In the genomic region with DNA sequence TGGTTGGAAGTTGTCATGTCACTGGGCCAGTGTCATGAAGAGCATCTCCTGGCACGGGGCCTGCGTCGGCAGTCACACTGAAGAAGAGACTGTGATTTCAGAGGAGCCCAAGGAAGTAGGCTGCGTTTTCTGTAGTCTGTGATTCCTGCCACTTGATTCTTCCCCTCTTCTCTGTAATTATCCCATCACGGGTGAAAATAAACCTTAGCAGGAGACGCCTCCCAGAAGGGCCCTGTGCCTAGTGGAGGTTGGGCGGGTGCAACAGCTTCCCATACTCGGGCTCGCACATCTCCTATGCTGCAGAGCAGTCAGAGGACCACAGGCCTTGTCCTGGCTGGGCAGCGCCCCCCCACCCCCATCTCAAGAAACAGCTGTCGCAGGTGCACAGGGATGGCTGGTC, we compare ENCODE assay signal across 23 mouse cellular contexts.
DNase-seq lines count a peak whose midpoint lies in the region; ATAC-seq and TF ChIP-seq lines count a peak whose summit lies in the region.
"Had no signal": no experiment of that assay in that cellular context is flagged by ENCODE, and none has a peak within 500 bp of the region (broad histone marks: within the 10 kb centered on the region; RNA-seq: fewer than 3 reads in every experiment).

No protein-coding gene starts in this region.

- H3K27ac ChIP-seq in bone marrow macrophage, adult 2 months (ENCODE audit: insufficient read depth, low read depth, low read length), result peak overlapping the region; percentile 47
- H3K27ac ChIP-seq: embryonic facial prominence, embryonic 12.5 days; hindbrain, embryonic 15.5 days; kidney, postnatal 0 days; liver, embryonic 13.5 days; neural tube, embryonic 13.5 days had no signal

- H3K4me1 ChIP-seq in megakaryocyte, embryonic 14.5 days, result peaks cover 39% of the 10 kb centered on the region
- H3K4me1 ChIP-seq in bone marrow macrophage, adult 2 months (ENCODE audit: control insufficient read depth, insufficient read depth, low read length), result peaks cover 32% of the 10 kb centered on the region
- H3K4me1 ChIP-seq: embryonic facial prominence, embryonic 12.5 days; hindbrain, embryonic 15.5 days; liver, embryonic 13.5 days had no signal

- no peak for ATAC-seq in megakaryocyte, adult 5-6 weeks (ENCODE audit: poor library complexity, severe bottlenecking)

- H3K36me3 ChIP-seq in megakaryocyte, embryonic 14.5 days (replicated peaks; ENCODE audit: low read length), result no peaks in the 10 kb centered on the region
- H3K36me3 ChIP-seq: embryonic facial prominence, embryonic 12.5 days; hindbrain, embryonic 15.5 days; liver, embryonic 13.5 days; neural tube, embryonic 13.5 days had no signal

- H3K9me3 ChIP-seq in megakaryocyte, embryonic 14.5 days, result no peaks in the 10 kb centered on the region
- H3K9me3 ChIP-seq: embryonic facial prominence, embryonic 12.5 days; hindbrain, embryonic 15.5 days; liver, embryonic 13.5 days had no signal

- TF ChIP-seq CTCF in bone marrow macrophage, adult 2 months (IDR thresholded peaks at IDR 0.05; ENCODE audit: low read depth, low read length), result no peak

- TF ChIP-seq POLR2A in bone marrow macrophage, adult 2 months (IDR thresholded peaks at IDR 0.05; ENCODE audit: borderline replicate concordance, low read depth, low read length), result no peak

- peaks cover 86% of the 10 kb centered on the region for H3K27me3 ChIP-seq in megakaryocyte, embryonic 14.5 days (replicated peaks)
- H3K27me3 ChIP-seq: embryonic facial prominence, embryonic 12.5 days; hindbrain, embryonic 15.5 days; liver, embryonic 13.5 days; neural tube, embryonic 13.5 days had no signal

- DNase-seq in frontal cortex, postnatal 10 days (ENCODE audit: low spot score in 2 of 2), result peak; percentile 13 to 19
- DNase-seq in frontal cortex, postnatal 25 days (ENCODE audit: low spot score in 2 of 2), result no peak
- peak; percentile 68 for DNase-seq in brain, adult 2 months (ENCODE audit: low read depth, low spot score)
- no peak for DNase-seq in kidney, postnatal 4 days
- DNase-seq: adrenal gland, adult 2 months; cerebellum, adult 18-20 months; cerebellum, postnatal 14 days; gastrocnemius, postnatal 14 days; heart, adult 18-20 months; kidney, adult 2 months; liver, embryonic 13.5 days; lung, adult 2 months; lung, postnatal 14 days; midbrain, embryonic 14.5 days; thymus, postnatal 25 days had no signal

- peak overlapping the region; percentile 26 for H3K4me3 ChIP-seq in megakaryocyte, embryonic 14.5 days (replicated peaks)
- no peak overlapping the region for H3K4me3 ChIP-seq in bone marrow macrophage, adult 2 months (ENCODE audit: insufficient read depth, low read length)
- H3K4me3 ChIP-seq: embryonic facial prominence, embryonic 12.5 days; erythroblast, embryonic 14.5 days; hindbrain, embryonic 15.5 days; liver, embryonic 13.5 days; neural tube, embryonic 13.5 days had no signal

Comparison
In these comparisons a context has a peak if more than half of its experiments do, and no peak if none do; other contexts are left out.
1. DNase-seq: peak in frontal cortex, postnatal 10 days (2 of 2) and brain, adult 2 months (single experiment); none in frontal cortex, postnatal 25 days (0 of 2) and kidney, postnatal 4 days (0 of 2).